Mouse (Mus musculus) testis, adult 2 months (tissue): ENCODE data around the gene Alg9.

Source experiments
- CTCF ChIP-seq: fragments of 200-500 bp; IDR thresholded peaks from 2 replicates; pipeline ENCODE4 v1.5.1; 2012; ENCODE audit warnings: low read depth, mild to moderate bottlenecking, inconsistent platforms, low read length, moderate library complexity; ENCODE audit not compliant: control insufficient read depth, insufficient read depth, insufficient replicate concordance
- POLR2A ChIP-seq: fragments of 200-500 bp; IDR thresholded peaks from 2 replicates; pipeline ENCODE4 v1.6.1; 2012; ENCODE audit warnings: low read depth, mild to moderate bottlenecking, inconsistent platforms, low read length, moderate library complexity; ENCODE audit not compliant: control insufficient read depth

GRCm38 (mm10) chr9:50725921-50726590 is 48.8 kb upstream of the Alg9 start:
- TF ChIP-seq POLR2A (no peak), CTCF (no peak)
